Mouse (Mus musculus) megakaryocyte, embryonic 14.5 days (primary cell): ENCODE results near the gene Madcam1.

Experiments
- FLI1 ChIP-seq: IDR thresholded peaks from 2 replicates; pipeline ENCODE4 v1.6.1; 2012; ENCODE audit warnings: low read length, inconsistent platforms, mixed read lengths
- GATA1 ChIP-seq: IDR thresholded peaks from 3 replicates; pipeline ENCODE4 v1.6.1; 2012; ENCODE audit warnings: mixed read lengths, low read length, inconsistent platforms, borderline replicate concordance

DNA sequence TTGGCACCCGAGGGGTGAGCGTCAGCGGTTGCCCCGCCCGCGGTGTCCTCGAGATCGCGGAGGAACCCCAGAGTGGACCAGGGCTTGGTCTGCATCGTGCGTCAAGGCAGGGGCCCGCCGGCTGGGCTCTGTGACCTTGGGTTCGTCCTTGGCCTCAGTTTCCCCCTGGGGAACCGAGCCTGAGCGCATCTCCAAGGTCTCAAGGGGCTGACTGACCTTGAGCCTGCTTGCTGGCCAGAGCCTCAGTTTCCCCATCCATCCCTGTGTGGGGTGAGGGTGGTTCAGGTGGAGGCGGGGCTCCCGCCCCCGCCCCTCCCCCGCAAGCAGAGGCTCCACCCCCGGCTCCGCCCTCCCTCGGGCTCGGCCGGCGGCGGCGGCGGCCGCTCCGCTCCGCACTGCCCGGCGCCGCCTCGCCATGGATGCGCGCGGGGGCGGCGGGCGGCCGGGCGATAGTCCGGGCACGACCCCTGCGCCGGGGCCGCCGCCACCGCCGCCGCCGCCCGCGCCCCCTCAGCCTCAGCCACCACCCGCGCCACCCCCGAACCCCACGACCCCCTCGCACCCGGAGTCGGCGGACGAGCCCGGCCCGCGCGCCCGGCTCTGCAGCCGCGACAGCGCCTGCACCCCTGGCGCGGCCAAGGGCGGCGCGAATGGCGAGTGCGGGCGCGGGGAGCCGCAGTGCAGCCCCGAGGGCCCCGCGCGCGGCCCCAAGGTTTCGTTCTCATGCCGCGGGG, 52.1 kb downstream of the Madcam1 start, which contains the start of gene Hcn2:
- no peak for TF ChIP-seq GATA1
- no peak for TF ChIP-seq FLI1
